Mouse (Mus musculus) left cerebral cortex, adult 18-20 months (tissue): ENCODE data around the gene Pcnx2. TPM values are rescaled to one million over a fixed set of nuclear protein-coding genes. Genes with fewer than 3 reads are reported as not detected.

Experiments used
- DNase-seq, 2 experiments: peaks; one replicate each; pipeline ENCODE4 v3.0.0; 2021 to 2022; ENCODE audit warnings: low spot score in 2 of 2, mixed read lengths in 1 of 2
- total RNA-seq, 2 experiments: library from RNA; stranded (reverse); gene quantifications; 2 replicates each; pipeline ENCODE4 v1.2.3; 2021

Gene Pcnx2
- total RNA-seq, 2 experiments from 2014 or later: 81.5 to 83.9 TPM

DNA sequence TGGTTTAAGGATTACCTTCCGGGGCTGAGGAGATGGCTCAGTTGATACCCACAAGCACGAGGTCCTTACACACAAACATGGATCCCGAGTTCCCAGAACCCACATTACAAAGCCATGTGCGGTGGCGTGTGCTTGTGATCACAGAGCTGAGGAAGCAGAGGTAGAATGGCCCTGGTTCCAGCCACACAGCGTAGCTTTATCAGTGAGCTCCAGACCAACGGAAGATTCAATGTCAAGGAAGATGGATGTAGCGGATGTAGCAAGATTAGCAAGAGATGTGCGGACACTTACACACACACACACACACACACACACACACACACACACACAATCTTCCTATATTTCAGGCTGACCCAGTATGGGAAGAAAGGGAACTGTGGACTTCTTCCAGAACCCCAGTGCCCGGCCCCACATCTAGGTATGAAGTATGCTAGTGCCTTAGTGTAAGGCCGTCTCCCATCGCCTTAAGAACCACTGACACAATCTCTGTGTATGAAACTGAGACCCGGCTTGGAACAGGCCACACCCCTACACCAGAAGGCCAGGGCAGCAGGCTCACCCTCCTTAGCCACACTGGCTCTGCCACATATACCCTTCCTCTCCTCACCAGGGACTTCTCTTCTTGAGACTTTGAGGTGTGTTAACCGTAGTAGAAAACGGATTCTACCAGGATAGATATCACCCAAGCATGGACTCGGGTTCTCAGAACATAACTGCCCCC lies 134.9 kb downstream of the Pcnx2 start:
- no peak for DNase-seq

DNA sequence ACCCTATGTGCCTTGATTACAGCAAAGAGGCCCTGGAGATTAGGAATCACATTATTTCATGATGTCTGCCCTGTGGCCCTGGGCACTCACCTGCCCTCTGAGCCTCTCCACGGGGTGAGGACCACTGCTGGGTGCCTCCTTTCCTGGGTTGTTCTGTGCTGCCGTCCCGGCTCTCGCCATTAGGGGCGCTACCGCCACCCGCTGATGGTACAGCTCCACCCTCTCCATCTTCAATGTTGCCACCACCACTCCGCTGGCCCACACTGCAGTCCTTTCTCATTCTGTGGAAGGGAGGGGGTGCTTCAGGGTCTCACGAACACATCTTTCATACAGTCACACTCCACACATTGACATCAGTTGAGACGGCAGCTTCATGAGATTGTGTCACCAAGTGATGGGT lies 139.1 kb downstream of the Pcnx2 start:
- DNase-seq: peak in 1 of 2 experiments; percentile 35

DNA sequence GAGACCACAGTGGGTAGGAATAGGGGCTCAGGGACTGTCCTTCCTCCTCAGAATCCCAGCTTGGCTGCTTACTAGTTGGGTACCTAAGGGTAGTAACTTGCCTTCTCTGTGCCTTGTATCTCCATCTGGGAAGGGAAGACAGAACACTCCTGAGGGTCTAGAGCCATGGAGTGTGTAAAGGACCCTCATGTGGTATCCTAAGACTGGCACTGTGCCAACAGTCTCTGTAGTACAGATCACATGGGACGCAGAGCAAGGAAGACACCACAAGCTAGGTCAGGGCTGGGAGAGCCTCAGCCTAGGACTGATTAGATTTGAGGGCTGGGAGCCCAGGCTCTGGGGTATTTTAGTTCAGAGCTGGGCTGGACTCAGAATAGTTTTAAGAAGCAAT lies 141.0 kb downstream of the Pcnx2 start:
- no peak for DNase-seq

DNA sequence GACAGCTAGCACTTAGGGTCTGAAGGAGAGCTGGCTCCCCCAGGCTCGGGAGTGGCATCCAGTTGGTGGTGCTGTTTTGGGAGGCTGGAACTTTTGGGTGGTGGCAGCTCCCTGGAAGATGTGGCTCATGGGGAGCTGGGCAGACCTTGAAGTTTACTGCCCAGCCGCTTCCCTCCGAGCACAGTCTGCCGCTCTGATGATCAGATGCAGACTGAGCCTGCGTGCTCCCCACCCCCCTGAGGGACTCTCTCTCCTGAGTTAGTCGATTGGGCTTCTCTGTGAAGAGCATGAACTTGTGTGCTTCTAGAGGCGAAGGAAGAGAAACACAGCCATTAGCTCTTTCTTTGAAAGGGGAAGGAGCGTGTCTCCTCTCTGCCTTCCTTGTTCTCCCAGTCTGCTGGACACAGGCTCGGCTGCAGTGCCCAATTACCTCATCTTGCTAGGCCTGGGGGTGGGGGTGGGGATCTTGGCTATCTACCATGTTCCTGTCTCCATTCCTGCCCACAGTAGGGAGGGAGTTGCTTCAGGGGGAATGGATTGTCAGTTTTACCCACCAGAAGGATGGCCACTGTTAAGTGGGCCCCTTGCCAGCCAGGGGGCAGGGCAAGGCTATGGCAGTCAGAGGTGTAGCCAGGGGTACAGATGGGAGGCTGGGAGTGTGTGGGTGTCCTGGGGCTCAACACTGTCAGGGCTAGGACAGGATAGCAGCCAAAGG lies 141.6 kb downstream of the Pcnx2 start:
- DNase-seq: no peak

- no peak for DNase-seq
Measured at GRCm38 (mm10) chr8:125755896-125756295, 142.2 kb downstream of the Pcnx2 start.

DNA sequence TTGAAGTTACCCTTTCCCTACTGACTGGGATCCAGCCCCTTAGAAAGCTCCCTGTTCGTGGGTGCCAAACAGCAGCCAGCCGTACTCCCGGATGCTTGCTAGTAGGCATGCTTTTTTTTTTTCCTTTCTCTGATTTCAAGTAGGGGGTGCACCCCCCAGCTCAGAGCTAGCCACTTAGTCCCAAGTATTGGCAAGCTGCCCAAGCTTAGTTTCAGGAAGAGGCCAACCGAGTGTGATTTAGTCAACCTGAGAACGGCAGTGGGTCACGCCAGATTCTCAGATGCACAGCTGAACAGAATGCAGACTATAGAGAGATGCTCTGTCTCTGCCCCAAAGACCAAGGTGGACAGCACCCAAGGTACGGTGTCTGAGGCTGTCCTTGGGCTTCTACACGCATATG lies 147.3 kb downstream of the Pcnx2 start:
- DNase-seq: no peak

GRCm38 (mm10) chr8:125747390-125747789 lies 150.7 kb downstream of the Pcnx2 start:
- DNase-seq: no peak

GRCm38 (mm10) chr8:125744914-125745576 lies 153.1 kb downstream of the Pcnx2 start:
- DNase-seq: no peak

DNA sequence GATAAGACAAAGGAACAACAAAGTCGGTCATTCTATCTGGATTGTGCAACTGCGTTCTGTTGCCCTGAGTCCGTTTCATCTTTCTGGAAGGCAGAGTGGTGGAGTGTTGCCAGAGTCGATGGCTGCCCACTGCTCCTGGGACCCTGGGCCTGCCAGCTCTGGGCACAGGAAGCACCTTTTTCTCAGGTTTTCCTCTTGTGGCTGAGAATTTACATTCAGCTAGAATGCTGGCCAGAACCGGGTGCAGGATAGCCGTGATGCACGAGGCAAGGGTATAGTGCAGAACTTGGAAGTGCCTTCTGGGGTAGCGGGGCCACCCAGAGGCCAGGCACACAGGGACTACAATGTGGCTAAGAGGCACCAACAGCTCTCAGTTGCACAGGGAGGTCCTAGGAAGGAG lies 155.7 kb downstream of the Pcnx2 start:
- DNase-seq: no peak

- DNase-seq: no peak
Measured at GRCm38 (mm10) chr8:125741855-125742254, 156.3 kb downstream of the Pcnx2 start.

DNA sequence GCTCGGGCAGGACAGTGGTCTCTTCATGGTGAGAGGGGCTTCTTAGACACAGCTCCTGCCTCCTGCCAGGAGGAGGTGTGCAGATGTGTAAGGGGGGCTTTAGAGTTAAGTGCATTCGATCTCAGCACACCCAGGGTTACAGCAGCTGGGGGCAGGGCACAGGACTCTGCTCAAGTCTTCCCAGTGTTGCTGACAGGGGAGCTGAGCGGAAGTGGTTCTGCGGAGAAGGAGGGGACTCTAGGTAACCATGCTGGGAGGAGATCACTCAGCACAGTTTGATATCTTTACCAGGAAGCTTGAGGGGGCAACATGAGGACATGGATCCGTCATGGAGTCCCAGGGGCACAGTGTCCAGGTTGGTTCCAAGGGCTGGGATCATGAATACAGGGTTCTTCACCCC lies 156.7 kb downstream of the Pcnx2 start:
- no peak for DNase-seq

GRCm38 (mm10) chr8:125740655-125741054 lies 157.5 kb downstream of the Pcnx2 start:
- no peak for DNase-seq

GRCm38 (mm10) chr8:125738956-125739355 lies 159.2 kb downstream of the Pcnx2 start:
- no peak for DNase-seq

- peak; percentile 88 for DNase-seq
Measured at GRCm38 (mm10) chr8:125733964-125734956, 163.9 kb downstream of the Pcnx2 start.

DNA sequence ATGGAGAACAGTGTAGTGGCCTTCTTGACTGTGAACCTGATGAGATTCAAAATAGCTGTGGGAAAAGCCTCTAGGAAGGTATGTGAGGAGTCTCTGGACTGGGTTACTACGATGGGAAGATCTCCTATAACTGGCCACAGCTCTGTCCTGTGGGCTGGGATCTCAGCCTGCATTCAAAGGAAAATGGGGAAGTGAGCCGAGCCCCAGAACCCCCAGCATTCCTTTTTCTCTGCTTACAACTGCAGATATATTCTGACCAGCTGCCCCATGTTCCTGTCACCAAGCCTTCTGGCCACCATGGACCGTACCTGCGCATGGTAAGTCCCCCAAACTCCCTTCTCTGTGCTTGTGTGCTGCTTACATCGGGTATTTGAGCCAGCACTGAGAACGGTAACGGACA lies 168.4 kb downstream of the Pcnx2 start, which contains the start of gene Ntpcr:
Gene Ntpcr, plus strand, starts transcription at position 218 of the 400 bp plus-strand sequence.
- DNase-seq: no peak

GRCm38 (mm10) chr8:125727797-125728196 lies 170.3 kb downstream of the Pcnx2 start:
- DNase-seq: no peak

DNA sequence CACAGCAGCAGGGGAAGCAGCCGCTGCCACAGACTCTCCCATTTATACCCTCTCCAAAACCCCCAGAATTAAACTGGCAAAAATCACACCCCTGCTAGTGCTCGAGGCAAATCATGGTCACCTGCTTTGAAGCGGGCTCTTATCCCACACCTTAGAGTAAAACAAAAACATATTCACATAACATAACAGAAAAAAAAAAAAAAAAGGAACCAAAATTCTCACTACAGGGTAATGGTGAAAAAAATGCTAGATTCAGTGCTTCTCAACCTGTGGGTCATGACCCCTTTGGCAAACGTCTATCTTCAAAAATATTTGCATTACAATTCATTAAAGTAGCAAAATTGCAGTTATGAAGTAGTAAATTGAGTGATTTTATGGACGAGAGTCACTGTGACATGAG lies 171.1 kb downstream of the Pcnx2 start:
- DNase-seq: no peak

- DNase-seq: no peak
Measured at GRCm38 (mm10) chr8:125726143-125726542, 172.0 kb downstream of the Pcnx2 start.

- DNase-seq: no peak
Measured at GRCm38 (mm10) chr8:125725037-125725820, 172.9 kb downstream of the Pcnx2 start.

DNA sequence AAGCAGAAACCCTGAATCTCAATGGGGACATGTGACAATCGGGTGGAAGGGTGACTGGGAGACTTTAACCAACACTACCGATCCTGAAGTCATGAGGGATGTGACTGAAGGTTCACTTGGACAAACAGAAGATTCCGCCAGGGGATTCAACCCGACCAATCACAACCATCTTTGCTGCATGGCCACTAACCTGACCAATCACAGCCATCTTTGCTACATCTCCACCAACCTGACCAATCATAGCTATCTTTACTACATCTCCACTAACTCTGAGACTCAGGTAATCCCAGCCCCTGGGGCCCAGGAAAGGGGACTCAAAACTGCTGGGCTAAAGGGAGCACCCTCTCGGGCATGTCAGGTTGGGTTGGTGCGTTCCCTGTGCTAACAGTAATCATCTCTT lies 174.7 kb downstream of the Pcnx2 start:
- no peak for DNase-seq
